Comparison of ENCODE assay signal across 8 mouse cellular contexts in the genomic region with DNA sequence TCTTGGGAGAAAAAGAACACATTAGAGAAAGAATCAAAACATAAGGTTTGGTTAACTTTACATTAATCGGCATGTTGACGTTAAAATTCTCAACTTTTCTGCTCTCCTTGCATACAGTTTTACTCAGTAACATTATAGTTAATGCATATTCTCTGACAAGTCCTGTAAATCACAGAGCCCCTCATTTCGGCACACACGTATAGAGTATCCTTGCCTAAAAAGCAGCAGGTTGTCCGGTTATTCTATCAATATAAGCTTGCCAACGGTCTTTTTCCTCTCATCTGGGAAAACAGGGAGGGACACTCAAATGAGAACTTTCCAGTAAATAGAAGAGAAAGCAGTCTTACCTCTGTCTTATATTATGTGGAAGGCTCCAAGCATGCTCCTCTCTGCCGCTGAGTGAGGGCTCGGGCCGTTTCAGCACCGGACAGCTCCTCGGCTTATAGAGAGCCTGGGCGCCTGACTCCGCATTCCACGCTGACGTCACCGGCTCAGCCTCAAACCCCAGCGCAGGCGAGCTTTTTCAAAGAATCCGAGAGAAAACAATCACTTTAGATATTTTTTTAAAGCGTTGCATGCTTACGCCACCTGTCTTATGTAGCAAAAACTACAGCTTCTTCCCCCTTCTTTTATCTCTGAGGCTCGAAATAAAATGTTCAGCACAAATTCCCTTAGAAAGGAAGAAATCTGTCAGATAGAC. TPM values are rescaled to one million over a fixed set of nuclear protein-coding genes. Genes with fewer than 3 reads are reported as not detected.
DNase-seq lines count a peak whose midpoint lies in the region; ATAC-seq and TF ChIP-seq lines count a peak whose summit lies in the region.

A gene (minus strand): TSS at position 512 of the 700 bp plus-strand sequence.

- TF ChIP-seq CTCF in MEL (IDR thresholded peaks at IDR 0.05 in 2 of 3, conservative IDR thresholded peaks at IDR 0.05 in 1 of 3; ENCODE audit: control insufficient read depth in 1 of 3, insufficient read depth in 1 of 3, low read depth in 2 of 3, low read length in 3 of 3, poor library complexity in 1 of 3, severe bottlenecking in 1 of 3): no peak
- TF ChIP-seq CTCF in liver, embryonic 14.5 days (IDR thresholded peaks at IDR 0.05; ENCODE audit: low read depth): no peak

- no peaks in the 10 kb centered on the region for H3K9me3 ChIP-seq in MEL (replicated peaks; ENCODE audit: insufficient read depth, low read length)
- H3K9me3 ChIP-seq in forebrain, embryonic 16.5 days (ENCODE audit: control insufficient read depth, low read length): no peaks in the 10 kb centered on the region
- H3K9me3 ChIP-seq in liver, embryonic 14.5 days (ENCODE audit: control insufficient read depth, low read length): no peaks in the 10 kb centered on the region
- no peaks in the 10 kb centered on the region for H3K9me3 ChIP-seq in neural tube, embryonic 15.5 days (replicated peaks)

- H3K79me2 ChIP-seq in MEL (ENCODE audit: control insufficient read depth, insufficient read depth, low read length, poor library complexity): no peaks in the 10 kb centered on the region

- ATAC-seq in forebrain, embryonic 16.5 days: peak; percentile 94
- no peak for ATAC-seq in liver, embryonic 14.5 days (ENCODE audit: insufficient read depth)
- ATAC-seq in neural tube, embryonic 15.5 days (ENCODE audit: low FRiP score): peak; percentile 95

- peak within 1 kb of the TSS; percentile 69 for H3K4me2 ChIP-seq in forebrain, embryonic 16.5 days (ENCODE audit: low read length)
- H3K4me2 ChIP-seq in liver, embryonic 14.5 days (ENCODE audit: low read depth): no peak within 1 kb of the TSS
- H3K4me2 ChIP-seq in neural tube, embryonic 15.5 days: peak within 1 kb of the TSS; percentile 58

- no peaks in the 10 kb centered on the region for H3K27me3 ChIP-seq in MEL (ENCODE audit: control insufficient read depth in 1 of 2, insufficient read depth in 2 of 2, low read length in 2 of 2)
- H3K27me3 ChIP-seq in forebrain, embryonic 16.5 days (replicated peaks; ENCODE audit: control insufficient read depth, insufficient read depth, low read length): no peaks in the 10 kb centered on the region
- no peaks in the 10 kb centered on the region for H3K27me3 ChIP-seq in liver, embryonic 14.5 days (ENCODE audit: control insufficient read depth, insufficient read depth, low read length)
- H3K27me3 ChIP-seq in neural tube, embryonic 15.5 days (replicated peaks): no peaks in the 10 kb centered on the region

- no peak for TF ChIP-seq EP300 in MEL (IDR thresholded peaks at IDR 0.05; ENCODE audit: low read depth in 1 of 2, low read length in 2 of 2)
- TF ChIP-seq EP300 in liver, embryonic 14.5 days (IDR thresholded peaks at IDR 0.05; ENCODE audit: low read depth): no peak

- no peaks in the 10 kb centered on the region for H3K36me3 ChIP-seq in MEL (ENCODE audit: control insufficient read depth in 1 of 2, insufficient read depth in 2 of 2, low read length in 2 of 2)
- no peaks in the 10 kb centered on the region for H3K36me3 ChIP-seq in forebrain, embryonic 16.5 days (ENCODE audit: control insufficient read depth, insufficient read depth)
- H3K36me3 ChIP-seq in liver, embryonic 14.5 days (replicated peaks; ENCODE audit: control insufficient read depth, insufficient read depth, low read depth): no peaks in the 10 kb centered on the region
- H3K36me3 ChIP-seq in neural tube, embryonic 15.5 days: peaks cover 12% of the 10 kb centered on the region; the same call in 1 of the 2 replicates

- TF ChIP-seq POLR2A in MEL (IDR thresholded peaks at IDR 0.05; ENCODE audit: control insufficient read depth in 1 of 2, insufficient read depth in 1 of 2, low read depth in 1 of 2, low read length in 2 of 2, poor library complexity in 1 of 2): no peak

- H3K4me1 ChIP-seq in MEL (ENCODE audit: control insufficient read depth in 1 of 2, insufficient read depth in 2 of 2, low read length in 2 of 2): no peaks in the 10 kb centered on the region
- H3K4me1 ChIP-seq in forebrain, embryonic 16.5 days (replicated peaks; ENCODE audit: control insufficient read depth, insufficient read depth, low read length): peaks cover 2% of the 10 kb centered on the region; the same call in 1 of the 2 replicates
- H3K4me1 ChIP-seq in liver, embryonic 14.5 days (replicated peaks; ENCODE audit: control insufficient read depth in 2 of 2, insufficient read depth in 2 of 2, low read length in 1 of 2): no peaks in the 10 kb centered on the region
- H3K4me1 ChIP-seq in neural tube, embryonic 15.5 days: no peaks in the 10 kb centered on the region

- TF ChIP-seq RAD21 in MEL (IDR thresholded peaks at IDR 0.05; ENCODE audit: low read depth, low read length): no peak; the same call in 1 of the 2 replicates

- DNase-seq in MEL (ENCODE audit: low read depth, low spot score): peak; percentile 13
- DNase-seq in cerebellum, adult 11-12 months: peak; percentile 90
- DNase-seq in heart, postnatal 36 days: peak; percentile 44 to 67
- DNase-seq in kidney, postnatal 4 days: peak; percentile 97
- DNase-seq in liver, embryonic 14.5 days (ENCODE audit: low read depth in 3 of 3, low spot score in 3 of 3): peak; percentile 7 to 17 (median 16)
- DNase-seq in urinary bladder, adult 18-20 months (ENCODE audit: low spot score in 2 of 2): peak; percentile 61 to 70

- H3K9ac ChIP-seq in MEL (ENCODE audit: control insufficient read depth, low read depth, low read length, poor library complexity, severe bottlenecking): no peak within 1 kb of the TSS
- peak within 1 kb of the TSS; percentile 61 for H3K9ac ChIP-seq in forebrain, embryonic 16.5 days (replicated peaks; ENCODE audit: low read depth, low read length)
- no peak within 1 kb of the TSS for H3K9ac ChIP-seq in liver, embryonic 14.5 days (replicated peaks)
- peak within 1 kb of the TSS; percentile 51 for H3K9ac ChIP-seq in neural tube, embryonic 15.5 days (replicated peaks)

- WGBS in forebrain, embryonic 16.5 days: 11% methylated on average over 22 of the region's 22 CpGs
- 12% methylated on average over 22 of the region's 22 CpGs for WGBS in liver, embryonic 14.5 days (ENCODE audit: insufficient replicate concordance)
- WGBS in neural tube, embryonic 15.5 days: 10% methylated on average over 22 of the region's 22 CpGs

- no peak within 1 kb of the TSS for H3K4me3 ChIP-seq in MEL (ENCODE audit: control insufficient read depth in 1 of 2, insufficient read depth in 1 of 2, low read depth in 2 of 2, low read length in 2 of 2)
- peak within 1 kb of the TSS; percentile 50 for H3K4me3 ChIP-seq in forebrain, embryonic 16.5 days (replicated peaks; ENCODE audit: low read length)
- H3K4me3 ChIP-seq in liver, embryonic 14.5 days (ENCODE audit: insufficient read depth in 1 of 2, low read depth in 2 of 2, low read length in 2 of 2): no peak within 1 kb of the TSS
- H3K4me3 ChIP-seq in neural tube, embryonic 15.5 days (replicated peaks): peak within 1 kb of the TSS; percentile 49

- H3K27ac ChIP-seq in MEL (ENCODE audit: control insufficient read depth, low read depth, low read length): no peak within 1 kb of the TSS
- H3K27ac ChIP-seq in forebrain, embryonic 16.5 days (ENCODE audit: low read length): no peak within 1 kb of the TSS
- H3K27ac ChIP-seq in liver, embryonic 14.5 days: no peak within 1 kb of the TSS
- H3K27ac ChIP-seq in neural tube, embryonic 15.5 days (replicated peaks): peak within 1 kb of the TSS; percentile 69

- intact Hi-C loops in heart, postnatal 36 days (cut with DNase I): loop anchor here (5.0 kb wide), 1 partner anchor 712 kb away; no protein-coding TSS in a partner anchor

TF ChIP-seq in MEL, 35 proteins besides CTCF, POLR2A, EP300 and RAD21:
- TF ChIP-seq KAT2A (conservative IDR thresholded peaks at IDR 0.05; ENCODE audit: low read depth, low read length): no peak
- TF ChIP-seq MEF2A (IDR thresholded peaks at IDR 0.05; ENCODE audit: extremely low read depth, insufficient replicate concordance, low read depth, low read length, poor library complexity, severe bottlenecking): no peak

RNA-seq across cellular contexts. Expression of the gene that starts here (rescaled TPM):
- not detected in 2 replicates for total RNA-seq in MEL (2012; rRNA removed)
- polyA plus RNA-seq in MEL (2012; ENCODE audit: insufficient read depth in 1 of 2, insufficient read length in 2 of 2, low read depth in 1 of 2, low replicate concordance in 2 of 2, missing spikeins in 1 of 2): not detected
- 39.9 and 83.0 TPM in 2 replicates for polyA plus RNA-seq in forebrain, embryonic 16.5 days (2015; fragmentation: Nextera tagmentation; extraction: Ambion mirVana)
- not detected for total RNA-seq in heart, postnatal 36 days (2021)
- 0.05 TPM in 1 of 2 replicates, not detected in the other for polyA plus RNA-seq in liver, embryonic 14.5 days (2012; rRNA removed)
- 0.06 TPM in 1 of 2 replicates, not detected in the other for polyA plus RNA-seq in liver, embryonic 14.5 days (2014; fragmentation: Nextera tagmentation; extraction: Ambion mirVana)
- 108 and 141 TPM in 2 replicates for polyA plus RNA-seq in neural tube, embryonic 15.5 days (2015; fragmentation: Nextera tagmentation; extraction: Ambion mirVana)

Comparison
In these comparisons a context has a peak if more than half of its experiments do, and no peak if none do; other contexts are left out.
1. RNA of the gene that starts here (polyA plus RNA-seq): 108 to 141 TPM in neural tube, embryonic 15.5 days and 39.9 to 83.0 TPM in forebrain, embryonic 16.5 days; 0.05 to 0.06 TPM in liver, embryonic 14.5 days and not detected in MEL; every median in the first group is over 10 times any median in the second.
2. Peak in DNase-seq in MEL; RNA of the gene not detected or under 1 TPM.
3. Peak in DNase-seq in heart, postnatal 36 days; RNA of the gene not detected or under 1 TPM.
4. Peak in DNase-seq in liver, embryonic 14.5 days; RNA of the gene not detected or under 1 TPM.
5. DNase-seq: peak in every context shown above with its lines; median percentile 97 in kidney, postnatal 4 days; 90 in cerebellum, adult 11-12 months; 66 in urinary bladder, adult 18-20 months; 56 in heart, postnatal 36 days; 16 in liver, embryonic 14.5 days; 13 in MEL.
6. H3K4me3 ChIP-seq: peak in forebrain, embryonic 16.5 days (single experiment) and neural tube, embryonic 15.5 days (single experiment); none in MEL (0 of 2) and liver, embryonic 14.5 days (0 of 2).
7. H3K9ac ChIP-seq: peak in forebrain, embryonic 16.5 days (single experiment) and neural tube, embryonic 15.5 days (single experiment); none in MEL (single experiment) and liver, embryonic 14.5 days (single experiment).